Mouse (Mus musculus) liver, embryonic 11.5 days (tissue): ENCODE results near the gene Ripor2. TPM values are rescaled to one million over a fixed set of nuclear protein-coding genes. Genes with fewer than 3 reads are reported as not detected.

Experiments
- ATAC-seq: fragments of 200-750 bp; cut with Nextera tagmentation; replicated peaks from 2 replicates; pipeline ENCODE4 v1.8.0; 2017; ENCODE audit warnings: moderate number of reproducible peaks, mild to moderate bottlenecking, moderate TSS enrichment, moderate library complexity; ENCODE audit not compliant: low FRiP score
- DNase-seq: peaks from one replicate; pipeline ENCODE4 v3.0.0-alpha.2; 2017; ENCODE audit warnings: low spot score
- H3K27ac ChIP-seq: fragments of 300-500 bp; sonication (generic); 2 replicates; pipeline ENCODE4 v1.5.1; 2014; ENCODE audit warnings: mild to moderate bottlenecking, low read depth, low read length, control low read depth
- H3K27me3 ChIP-seq: fragments of 300-500 bp; sonication (generic); replicated peaks from 2 replicates; pipeline ENCODE4 v1.6.1; 2014; ENCODE audit warnings: low read length, mixed read lengths; ENCODE audit not compliant: control insufficient read depth, insufficient read depth
- H3K36me3 ChIP-seq: fragments of 300-500 bp; sonication (generic); 2 replicates; pipeline ENCODE4 v1.6.1; 2014; ENCODE audit warnings: mild to moderate bottlenecking, low read length, moderate library complexity, mixed read lengths; ENCODE audit not compliant: control insufficient read depth, insufficient read depth
- H3K4me1 ChIP-seq: fragments of 300-500 bp; sonication (generic); replicated peaks from 2 replicates; pipeline ENCODE4 v1.6.1; 2014; ENCODE audit warnings: low read length, mixed read lengths; ENCODE audit not compliant: control insufficient read depth, insufficient read depth
- H3K4me2 ChIP-seq: fragments of 300-500 bp; sonication (generic); 2 replicates; pipeline ENCODE4 v1.6.1; 2014; ENCODE audit warnings: mild to moderate bottlenecking, control low read depth, moderate library complexity
- H3K4me3 ChIP-seq: fragments of 300-500 bp; sonication (generic); 2 replicates; pipeline ENCODE4 v1.5.1; 2014; ENCODE audit warnings: low read depth, low read length, control low read depth
- H3K9ac ChIP-seq: fragments of 300-500 bp; sonication (generic); 2 replicates; pipeline ENCODE4 v1.6.1; 2014; ENCODE audit warnings: low read depth, low read length, control low read depth
- H3K9me3 ChIP-seq: fragments of 300-500 bp; sonication (generic); 2 replicates; pipeline ENCODE4 v1.6.1; 2016; ENCODE audit warnings: low read length, inconsistent platforms, mixed read lengths; ENCODE audit not compliant: control insufficient read depth
- WGBS: fragments of 180-500 bp; shearing (Covaris S2); extraction: QIAGEN DNeasy Blood & Tissue Kit; methylation state at CpG from one replicate; pipeline ENCODE4 v1.1.7; 2014; 5-methylcytosine and 5-hydroxymethylcytosine counted together
- polyA plus RNA-seq: library from polyadenylated mRNA; unstranded; fragments of >200 nt; fragmentation: Nextera tagmentation; extraction: Ambion mirVana; gene quantifications from 2 replicates; pipeline ENCODE4 v1.2.1, GENCODE M21; 2014

The Ripor2 gene
- polyA plus RNA-seq, 1 experiment from 2014 or later, result 11.4 TPM

DNA sequence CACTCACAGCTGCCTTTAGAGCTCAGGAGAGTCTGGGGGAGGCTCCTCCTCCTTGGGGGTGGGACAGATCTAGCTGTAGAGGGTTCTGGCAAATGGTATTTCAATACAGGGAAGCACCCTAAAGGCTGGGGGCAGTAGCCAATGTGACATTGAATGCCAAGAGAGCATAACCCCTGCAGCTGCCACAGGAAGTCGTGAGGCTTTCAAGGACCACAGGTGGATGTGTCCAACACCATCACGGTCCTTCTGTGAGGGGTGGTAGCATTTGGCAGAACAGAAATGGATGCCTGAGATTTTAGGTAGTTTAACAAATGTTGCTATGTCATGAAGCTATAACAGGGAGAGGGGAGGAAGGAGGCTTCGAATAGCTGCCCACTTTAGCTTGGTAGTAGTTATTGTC is 63.2 kb downstream of the Ripor2 start:
- Histone ChIP-seq H3K4me2 (no peak overlapping the region), H3K9me3 (no peaks in the 10 kb centered on the region), H3K9ac (no peak overlapping the region), H3K27ac (no peak overlapping the region), H3K36me3 (no peaks in the 10 kb centered on the region), H3K4me3 (no peak overlapping the region), H3K4me1 (peaks cover 6% of the 10 kb centered on the region; the same call in 1 of the 2 replicates), H3K27me3 (no peaks in the 10 kb centered on the region)
- no peak for DNase-seq
- 76% methylated on average over 3 of the region's 3 CpGs for WGBS
- ATAC-seq, result no peak

DNA sequence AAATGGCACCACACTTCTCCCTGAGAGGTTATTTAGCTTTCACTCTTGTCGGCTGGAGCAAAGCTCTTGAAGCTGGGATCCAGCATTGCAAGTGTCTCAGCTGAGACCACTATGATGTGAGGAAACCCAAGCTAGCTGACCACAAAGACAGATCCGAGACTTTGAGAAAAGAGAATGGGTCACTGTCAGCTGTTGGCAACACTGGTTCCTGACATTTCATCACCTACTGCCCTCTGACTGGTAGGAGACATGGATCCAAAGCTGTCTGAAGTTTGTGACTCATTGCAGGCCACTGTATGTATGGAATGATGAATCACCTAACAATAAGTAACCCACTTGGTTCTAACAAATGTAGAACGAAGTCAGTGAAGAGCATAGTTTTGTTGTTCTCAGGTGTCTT is 64.3 kb downstream of the Ripor2 start:
- no peak for DNase-seq
- no peak for ATAC-seq
- H3K9me3 ChIP-seq, result no peaks in the 10 kb centered on the region

DNA sequence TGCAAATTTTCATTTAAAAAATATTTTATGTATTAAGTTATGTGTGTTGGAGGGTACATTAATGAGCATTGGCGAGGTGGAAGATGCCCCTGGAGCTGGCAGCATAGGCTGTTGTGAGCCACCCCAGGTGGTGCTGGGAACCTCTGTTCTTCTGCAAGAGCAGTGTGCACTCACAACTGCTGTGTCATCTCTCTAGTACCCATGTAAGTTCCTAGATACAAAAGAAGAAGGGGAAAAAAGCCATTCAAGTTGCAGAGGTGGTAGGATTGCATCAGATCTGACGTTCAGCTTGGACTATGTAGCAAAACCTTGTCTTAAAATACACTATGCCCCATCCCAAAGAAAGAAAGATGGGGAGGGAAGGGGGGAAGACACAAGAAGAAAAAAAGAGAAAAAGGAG is 65.5 kb downstream of the Ripor2 start:
- Histone ChIP-seq H3K27ac (no peak overlapping the region), H3K9ac (no peak overlapping the region), H3K9me3 (no peaks in the 10 kb centered on the region), H3K4me3 (no peak overlapping the region), H3K27me3 (no peaks in the 10 kb centered on the region), H3K4me1 (no peaks in the 10 kb centered on the region), H3K36me3 (no peaks in the 10 kb centered on the region), H3K4me2 (no peak overlapping the region)
- no peak for ATAC-seq
- no peak for DNase-seq
- WGBS, result 73% methylated on average over 2 of the region's 2 CpGs

More for the DNA sequence above, 64.3 kb downstream of the Ripor2 start:
- Histone ChIP-seq H3K27ac (no peak overlapping the region), H3K36me3 (no peaks in the 10 kb centered on the region), H3K27me3 (no peaks in the 10 kb centered on the region), H3K4me1 (no peaks in the 10 kb centered on the region), H3K4me3 (no peak overlapping the region), H3K4me2 (no peak overlapping the region), H3K9ac (no peak overlapping the region)
- 75% methylated on average over 3 of the region's 3 CpGs for WGBS

DNA sequence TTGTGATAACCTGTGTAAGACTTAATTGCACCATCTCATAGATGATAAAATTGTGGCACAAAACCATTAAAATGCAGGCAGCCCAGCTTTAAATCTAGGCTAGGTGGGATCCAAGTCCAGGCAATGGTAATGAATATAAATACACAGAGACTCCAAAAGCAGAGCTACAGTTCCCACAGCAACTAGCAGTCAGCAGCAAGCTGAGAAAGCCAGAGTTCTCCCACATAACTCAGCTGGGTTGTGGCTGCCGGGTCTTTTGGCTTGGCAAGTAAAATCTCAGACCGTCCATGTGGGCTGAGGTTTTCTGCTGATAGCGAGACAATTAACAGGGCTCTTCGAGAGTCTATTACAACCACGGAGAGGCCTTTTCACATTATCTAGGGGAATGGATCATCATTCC is 66.0 kb downstream of the Ripor2 start:
- no peaks in the 10 kb centered on the region for H3K36me3 ChIP-seq
- ATAC-seq (no peak), DNase-seq (no peak)
- no peak overlapping the region for H3K4me2 ChIP-seq
- H3K27me3 ChIP-seq, result no peaks in the 10 kb centered on the region
- H3K27ac ChIP-seq, result no peak overlapping the region
- 42% methylated on average over 5 of the region's 5 CpGs for WGBS
- no peak overlapping the region for H3K4me3 ChIP-seq
- no peaks in the 10 kb centered on the region for H3K9me3 ChIP-seq
- no peak overlapping the region for H3K9ac ChIP-seq
- no peaks in the 10 kb centered on the region for H3K4me1 ChIP-seq

DNA sequence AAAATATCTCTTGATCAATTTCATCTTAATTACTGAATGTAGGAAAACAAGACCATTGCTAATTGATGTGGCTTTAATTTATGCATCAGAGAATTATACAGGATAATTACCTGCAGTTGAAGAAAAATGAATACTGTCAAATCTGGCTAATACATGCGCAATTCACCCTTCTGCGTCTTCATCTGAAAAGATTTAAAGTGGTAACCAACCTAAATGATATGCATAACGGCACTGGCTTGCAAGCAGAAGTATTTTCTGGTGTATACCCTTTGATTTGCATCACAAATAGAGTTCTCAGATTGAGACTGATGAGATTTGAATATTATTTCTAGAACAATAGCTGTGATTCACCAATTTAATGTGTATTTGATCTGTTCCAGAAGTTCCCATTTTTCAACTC is 66.7 kb downstream of the Ripor2 start:
- Histone ChIP-seq H3K9ac (no peak overlapping the region), H3K27me3 (no peaks in the 10 kb centered on the region), H3K9me3 (no peaks in the 10 kb centered on the region), H3K4me1 (no peaks in the 10 kb centered on the region), H3K36me3 (no peaks in the 10 kb centered on the region), H3K27ac (no peak overlapping the region), H3K4me3 (no peak overlapping the region), H3K4me2 (no peak overlapping the region)
- 88% methylated on average over 3 of the region's 3 CpGs for WGBS
- ATAC-seq (no peak), DNase-seq (no peak)

DNA sequence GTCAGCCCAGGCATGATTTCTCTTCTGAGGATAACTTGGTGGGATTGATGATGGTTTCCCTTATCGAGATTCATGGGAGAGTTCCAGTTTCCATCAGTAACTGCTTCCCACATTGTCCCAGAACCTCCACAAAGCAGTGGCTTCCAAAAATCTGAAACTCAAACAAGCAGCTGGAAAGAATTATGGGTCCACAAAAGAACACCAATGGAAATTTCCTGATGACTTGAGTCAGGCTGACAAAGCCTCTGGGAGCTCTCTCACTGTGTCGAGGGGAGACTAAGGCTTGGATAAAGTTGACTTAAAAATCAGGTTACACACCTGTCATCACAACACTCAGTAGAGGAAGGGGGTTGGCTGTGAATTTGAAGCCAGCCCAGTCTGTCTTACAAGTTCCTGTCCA is 67.1 kb downstream of the Ripor2 start:
- no peaks in the 10 kb centered on the region for H3K27me3 ChIP-seq
- DNase-seq (no peak), ATAC-seq (no peak)
- H3K9ac ChIP-seq, result no peak overlapping the region
- H3K4me3 ChIP-seq, result no peak overlapping the region
- H3K36me3 ChIP-seq, result no peaks in the 10 kb centered on the region
- WGBS, result 67% methylated on average over 2 of the region's 2 CpGs
- no peaks in the 10 kb centered on the region for H3K4me1 ChIP-seq
- no peaks in the 10 kb centered on the region for H3K9me3 ChIP-seq
- H3K27ac ChIP-seq, result no peak overlapping the region
- no peak overlapping the region for H3K4me2 ChIP-seq

DNA sequence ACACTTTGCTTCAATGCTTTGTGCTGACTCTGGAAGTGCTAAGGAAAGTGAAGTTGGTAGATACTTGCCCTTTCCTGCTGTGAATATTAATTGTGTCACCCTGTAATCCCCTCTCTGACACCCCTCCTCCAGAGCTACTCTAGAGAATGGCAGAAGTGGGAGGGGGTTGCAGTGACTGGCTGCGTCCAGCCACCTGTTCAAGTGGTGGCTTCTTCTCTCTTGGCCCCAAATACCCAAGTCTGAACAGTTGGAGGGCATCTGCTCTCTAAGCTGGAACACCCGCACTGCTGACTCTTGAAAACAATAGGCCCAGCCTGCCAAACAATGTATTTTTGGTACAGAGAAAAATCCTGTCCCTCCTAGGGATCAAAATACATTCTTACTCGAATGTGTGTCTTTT is 69.0 kb downstream of the Ripor2 start:
- H3K27ac ChIP-seq, result no peak overlapping the region
- no peaks in the 10 kb centered on the region for H3K36me3 ChIP-seq
- 0 out of 2 replicates have a peak, but pooled peaks cover 3% of the 10 kb centered on the region for H3K4me1 ChIP-seq
- WGBS, result 71% methylated on average over 3 of the region's 3 CpGs
- H3K9me3 ChIP-seq, result no peaks in the 10 kb centered on the region
- H3K4me2 ChIP-seq, result no peak overlapping the region
- H3K9ac ChIP-seq, result no peak overlapping the region
- H3K4me3 ChIP-seq, result no peak overlapping the region
- no peaks in the 10 kb centered on the region for H3K27me3 ChIP-seq
- DNase-seq (no peak), ATAC-seq (no peak)

GRCm38 (mm10) chr13:24654919-24655635 is 73.1 kb downstream of the Ripor2 start:
- Histone ChIP-seq H3K4me1 (0 out of 2 replicates have a peak, but pooled peaks cover 3% of the 10 kb centered on the region), H3K27ac (no peak overlapping the region), H3K4me3 (no peak overlapping the region), H3K36me3 (no peaks in the 10 kb centered on the region), H3K9ac (no peak overlapping the region), H3K9me3 (no peaks in the 10 kb centered on the region), H3K27me3 (no peaks in the 10 kb centered on the region), H3K4me2 (no peak overlapping the region)
- WGBS, result 70% methylated on average over 12 of the region's 12 CpGs
- ATAC-seq, result no peak
- DNase-seq, result no peak

DNA sequence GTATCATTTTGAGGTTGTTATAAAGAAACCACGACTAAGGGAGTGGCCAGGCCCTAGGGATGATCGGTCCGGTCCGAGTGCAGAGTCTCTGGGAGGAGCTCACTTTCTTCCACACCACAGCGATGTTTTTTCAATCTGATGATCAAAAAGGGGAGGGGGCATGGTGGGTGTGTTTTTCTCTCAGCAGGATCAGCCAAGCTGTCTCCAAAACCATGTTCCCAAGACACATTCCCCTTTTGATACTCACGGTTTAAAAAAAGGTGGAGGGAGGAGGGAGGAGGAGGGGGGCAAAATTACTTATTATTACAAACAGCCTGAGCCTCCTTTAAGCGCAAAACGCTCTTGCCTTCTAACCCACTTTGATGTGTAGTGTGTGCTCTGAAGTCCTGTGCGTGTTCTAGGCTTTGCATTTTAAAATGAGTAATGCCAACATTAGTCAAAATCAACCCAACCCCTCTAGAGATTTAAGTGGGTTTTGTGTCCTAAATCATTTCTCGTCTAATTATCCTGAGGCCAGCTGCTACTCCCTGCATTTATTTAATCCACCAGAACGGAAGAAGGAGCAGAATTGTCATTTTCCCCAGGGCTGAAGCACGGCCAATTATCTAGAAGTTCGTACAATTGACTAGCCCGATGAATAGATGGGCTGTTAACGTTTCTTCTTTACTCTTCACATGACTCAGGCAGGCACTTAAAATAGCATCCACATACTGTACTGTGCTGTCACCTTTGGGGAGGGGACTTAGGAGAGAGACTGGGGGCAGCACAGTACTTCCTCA is 74.9 kb downstream of the Ripor2 start:
- no peaks in the 10 kb centered on the region for H3K36me3 ChIP-seq
- H3K4me3 ChIP-seq, result no peak overlapping the region
- no peak overlapping the region for H3K9ac ChIP-seq
- H3K27ac ChIP-seq, result no peak overlapping the region
- H3K4me1 ChIP-seq, result 0 out of 2 replicates have a peak, but pooled peaks cover 3% of the 10 kb centered on the region
- DNase-seq (no peak), ATAC-seq (no peak)
- no peaks in the 10 kb centered on the region for H3K27me3 ChIP-seq
- no peak overlapping the region for H3K4me2 ChIP-seq
- H3K9me3 ChIP-seq, result no peaks in the 10 kb centered on the region
- WGBS, result 67% methylated on average over 15 of the region's 15 CpGs
